Mouse (Mus musculus): Measurements from ENCODE around the gene Zfp524.

DNA sequence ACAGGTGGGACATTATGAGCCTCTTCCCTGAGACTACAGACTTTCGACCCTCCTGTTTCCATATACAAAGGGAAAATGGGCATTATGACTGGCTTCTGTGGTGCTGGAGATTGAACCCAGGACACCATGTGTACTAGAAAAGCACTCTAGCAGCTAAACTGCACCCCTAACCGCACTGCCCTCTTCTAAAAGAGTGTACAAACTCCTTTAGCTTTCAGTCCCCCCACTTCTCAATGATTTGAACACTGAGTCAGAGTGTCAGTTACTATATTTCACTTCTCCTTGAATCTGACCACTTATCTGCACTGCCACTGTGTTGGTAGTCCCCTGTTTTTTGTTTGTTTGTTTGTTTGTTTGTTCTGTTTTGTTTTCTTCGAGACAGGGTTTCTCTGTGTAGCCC, 19.6 kb downstream of the Zfp524 start, which contains the start of gene 4632433K11Rik:
- no peak for TF ChIP-seq POLR2A (IDR thresholded peaks at IDR 0.05; ENCODE audit: borderline replicate concordance, extremely low read depth, insufficient read depth, insufficient read length, poor library complexity, severe bottlenecking)
- no peak for TF ChIP-seq CTCF (IDR thresholded peaks at IDR 0.05; ENCODE audit: borderline replicate concordance, extremely low read depth, insufficient read depth, insufficient read length)

Data from brain, embryonic 14.5 days (tissue).